Mouse (Mus musculus): ENCODE measurements at regions not wholly inside any gene's neighbourhood (a gene's known extent, or its start where the extent isn't known, plus 50 kb on each side); places are given as distances from the start of the nearest gene placed in this dataset.

- peak in 1 of 2 experiments; percentile 1 for DNase-seq (ENCODE audit: low spot score in 2 of 2)
Observed at GRCm38 (mm10) chrX:61652377-61652776, 56.9 kb upstream of the Ldoc1 start.

- peak in 1 of 2 experiments; percentile 2 for DNase-seq (ENCODE audit: low spot score in 2 of 2)
Observed at GRCm38 (mm10) chrX:61653077-61653476, 56.2 kb upstream of the Ldoc1 start.
